Mouse (Mus musculus): ENCODE data around the gene Pmm1.
"Not testable (repeated sequence)": the region's sequence is repeated elsewhere in the genome, so short reads cannot be mapped to it uniquely, and the experiment has no call there.

The Pmm1 gene

GRCm38 (mm10) chr15:81960171-81961077 lies at the start of gene Pmm1:
TSS of gene Pmm1 (minus strand) at chr15:81960930.
- DNase-seq, result peak; percentile 99

- no peak for DNase-seq
Observed at GRCm38 (mm10) chr15:82004257-82004656, 43.5 kb upstream of the Pmm1 start.

DNA sequence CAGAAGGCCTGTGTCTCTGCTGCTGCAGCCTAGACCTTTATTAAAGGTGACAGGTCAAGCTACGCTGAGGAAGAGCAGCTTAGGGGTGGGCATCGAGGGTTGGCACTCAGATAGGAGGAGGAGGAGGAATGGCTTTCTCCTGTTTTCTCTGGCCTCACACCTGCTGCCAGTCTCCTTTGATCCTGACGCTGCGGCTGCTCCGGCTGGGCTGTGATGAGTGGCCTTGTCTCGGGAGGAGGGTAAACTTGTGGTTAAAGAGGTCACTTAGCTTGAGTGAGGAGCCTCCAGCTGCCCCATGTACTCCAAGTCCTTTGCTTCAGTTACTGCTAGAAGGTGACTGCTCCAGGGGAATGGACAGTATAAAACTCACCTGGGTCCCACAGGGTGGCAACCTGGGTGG lies 33.3 kb upstream of the Pmm1 start:
- DNase-seq, result no peak

DNA sequence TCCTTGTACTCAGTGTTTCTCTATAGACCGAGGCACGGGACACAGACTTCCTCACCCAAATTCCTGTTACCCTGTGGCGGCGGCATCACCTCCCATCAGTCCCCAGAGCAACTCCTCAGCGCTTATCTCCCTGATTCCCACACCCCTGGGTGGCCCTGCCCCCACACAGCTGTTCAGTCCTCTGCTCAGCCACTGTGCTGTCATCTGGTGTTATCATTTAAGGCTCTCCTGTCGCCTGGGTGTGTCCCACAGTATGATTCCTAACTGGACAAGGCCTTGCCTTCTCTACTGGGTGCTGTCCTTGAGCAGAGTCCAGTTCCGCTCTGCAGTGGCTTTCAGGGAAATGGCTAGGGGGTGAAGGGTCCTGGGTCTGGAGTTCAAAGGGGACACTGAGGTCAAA lies 29.8 kb upstream of the Pmm1 start:
- no peak for DNase-seq

DNA sequence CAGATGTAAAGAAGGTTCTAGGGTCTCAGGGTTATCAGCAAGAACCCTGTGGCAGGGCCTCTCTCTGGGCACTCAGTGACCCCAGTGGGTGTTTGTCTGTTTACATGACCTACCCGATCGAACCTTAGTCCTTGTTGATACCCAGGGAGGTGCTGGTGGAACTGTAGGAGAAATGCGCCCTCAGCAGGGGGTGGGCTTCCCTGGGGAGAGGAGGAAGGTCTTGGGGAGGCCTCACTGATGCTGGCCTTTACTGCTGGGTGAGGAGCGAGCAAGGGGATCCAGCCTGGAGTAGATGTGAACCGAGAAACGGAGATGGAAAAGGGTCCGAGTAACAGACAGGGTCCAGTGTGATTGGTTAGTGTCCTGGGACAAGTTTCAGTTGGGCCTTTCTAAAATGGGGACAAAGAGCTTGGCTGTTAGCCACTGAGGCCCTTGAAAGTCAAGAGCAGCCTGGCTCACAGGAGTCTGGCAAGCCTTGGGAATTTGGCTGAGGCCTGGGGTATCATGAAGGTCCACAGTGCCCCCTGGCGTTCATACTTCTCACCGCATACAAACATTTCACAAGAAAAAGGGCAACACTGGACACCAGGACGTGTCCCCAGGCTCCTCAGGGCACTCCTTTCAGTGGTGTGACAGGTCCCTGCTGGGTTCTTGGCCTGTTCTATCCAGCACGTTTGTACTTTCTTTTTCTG lies 28.8 kb upstream of the Pmm1 start:
- DNase-seq, result peak; percentile 88 to 91

GRCm38 (mm10) chr15:81987646-81988045 lies 26.9 kb upstream of the Pmm1 start, which contains the start of gene Xrcc6:
TSS of gene Xrcc6 (plus strand) at chr15:81987835.
- no peak for DNase-seq

DNA sequence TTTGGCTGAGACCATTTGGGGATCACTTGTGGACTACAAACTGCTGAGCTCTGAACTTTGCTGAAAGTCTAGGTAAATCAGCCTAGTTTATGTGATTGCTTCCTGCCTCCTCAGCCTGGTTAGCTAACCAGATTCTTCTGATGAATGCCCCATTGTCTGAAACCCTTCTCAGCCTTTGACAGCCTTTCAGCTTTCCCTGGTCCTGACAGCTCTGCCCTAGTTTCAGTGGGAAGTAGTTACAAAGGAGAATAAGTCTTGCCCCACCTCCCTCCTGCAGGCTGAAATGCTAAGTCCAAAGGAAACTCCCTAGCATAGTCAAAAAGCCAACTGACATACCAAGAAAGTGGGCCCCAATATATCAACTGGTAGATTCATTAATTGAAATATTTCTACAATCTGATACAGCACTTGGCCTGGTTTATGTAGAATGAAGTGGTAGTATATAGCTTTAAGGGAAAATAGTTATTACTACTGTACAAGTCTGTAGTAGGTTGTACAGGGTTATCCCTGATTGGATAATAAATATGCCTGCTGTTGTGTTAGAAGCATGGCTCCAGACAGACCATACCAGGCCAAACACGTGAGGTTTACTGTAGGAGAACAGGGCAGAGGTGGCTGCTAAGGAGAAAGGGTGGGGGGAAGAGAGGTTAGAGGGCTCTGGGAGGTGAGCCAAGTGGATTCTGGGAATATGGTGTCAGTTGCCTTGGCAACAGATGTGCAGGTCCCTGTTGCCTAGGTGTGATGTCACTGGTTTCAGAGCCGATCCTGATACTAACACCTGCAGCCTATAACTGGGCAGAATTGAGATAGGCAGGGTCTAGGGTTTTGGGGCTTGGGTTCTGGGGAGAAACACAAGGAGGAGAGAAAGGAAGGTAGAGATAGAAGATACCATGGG lies 24.8 kb upstream of the Pmm1 start:
- DNase-seq, result no peak

DNA sequence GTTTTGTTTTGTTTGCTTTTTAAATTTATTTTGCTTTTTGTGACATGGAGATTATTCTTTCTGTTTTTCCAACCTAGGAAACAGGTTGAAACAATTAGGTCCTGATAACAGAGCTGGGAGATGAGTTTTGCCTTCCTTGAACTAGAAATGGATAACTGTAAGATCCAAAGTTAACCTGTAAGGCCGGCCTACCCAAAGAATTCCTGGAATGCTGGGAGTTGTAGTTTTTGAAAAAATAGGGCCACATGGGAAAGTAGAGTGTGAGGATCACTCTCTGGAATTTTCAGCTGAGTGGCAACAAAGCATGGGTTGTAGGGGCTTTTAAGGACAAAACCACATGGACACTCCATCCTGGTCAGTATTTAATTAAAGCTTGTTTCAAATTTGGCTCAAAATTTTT lies 21.4 kb upstream of the Pmm1 start:
- no peak for DNase-seq

GRCm38 (mm10) chr15:81980321-81980720 lies 19.6 kb upstream of the Pmm1 start, which contains the start of gene 1700029P11Rik:
TSS of gene 1700029P11Rik (plus strand) at chr15:81980540.
- no peak for DNase-seq

DNA sequence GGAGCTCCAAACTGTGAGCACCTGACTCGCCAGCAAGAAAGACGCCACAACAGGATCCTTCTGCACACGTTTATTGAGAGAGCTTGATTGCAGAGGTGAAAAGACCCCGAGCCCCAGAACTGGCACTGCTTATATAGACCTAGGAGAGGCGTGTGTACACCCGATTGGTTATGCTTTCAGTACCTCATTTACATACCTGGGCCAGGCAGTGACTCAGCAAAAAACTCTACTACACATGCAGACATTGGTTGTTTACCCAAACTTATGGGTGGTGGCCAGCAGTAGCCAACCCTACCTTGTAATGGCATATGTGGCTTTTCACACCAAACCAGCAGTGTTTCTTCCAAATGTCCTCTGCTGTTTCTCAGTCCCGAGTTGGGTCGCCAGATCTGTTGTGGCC lies 14.4 kb upstream of the Pmm1 start:
- not testable (repeated sequence) for DNase-seq

GRCm38 (mm10) chr15:81970498-81970897 lies 9.8 kb upstream of the Pmm1 start:
- DNase-seq, result not testable (repeated sequence)

DNA sequence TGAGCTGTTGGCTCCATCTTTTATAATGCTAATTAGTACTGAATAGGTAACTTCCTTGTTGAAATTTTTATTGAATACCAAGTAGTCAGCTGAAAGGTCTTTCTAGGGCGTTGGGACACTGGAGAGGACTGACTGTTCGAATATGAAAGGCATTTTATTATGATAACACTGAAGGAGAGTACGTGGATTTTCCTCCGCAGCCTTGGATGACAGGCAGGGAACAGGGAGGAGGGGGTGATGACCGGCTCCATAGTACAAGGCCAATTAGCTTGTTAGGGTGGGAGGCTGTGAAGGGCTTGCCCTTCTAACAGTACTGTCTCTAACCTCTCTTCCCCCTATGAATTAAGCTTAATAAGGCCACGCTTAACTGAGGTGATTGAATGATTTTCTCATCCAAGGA lies 8.9 kb upstream of the Pmm1 start:
- DNase-seq, result not testable (repeated sequence)

DNA sequence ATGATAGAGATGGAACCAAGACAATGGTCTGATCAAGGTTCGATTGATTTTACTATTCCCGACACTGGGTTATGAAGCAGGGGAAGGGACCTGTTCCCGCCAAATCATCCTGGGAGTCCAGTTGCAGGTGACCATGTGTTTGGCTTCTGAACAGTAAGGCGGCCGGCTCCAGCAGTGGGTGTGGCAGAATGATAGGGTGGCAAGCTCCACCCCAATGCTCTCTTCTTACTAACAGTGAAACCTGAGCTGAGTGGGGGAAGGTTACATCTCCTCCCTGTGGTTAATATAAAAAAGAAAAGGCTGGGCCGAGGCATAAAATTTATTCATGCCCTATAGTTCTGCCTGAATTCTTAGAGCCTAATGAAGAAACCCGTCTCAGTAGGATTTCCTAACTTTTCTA lies 8.4 kb upstream of the Pmm1 start:
- no peak for DNase-seq

DNA sequence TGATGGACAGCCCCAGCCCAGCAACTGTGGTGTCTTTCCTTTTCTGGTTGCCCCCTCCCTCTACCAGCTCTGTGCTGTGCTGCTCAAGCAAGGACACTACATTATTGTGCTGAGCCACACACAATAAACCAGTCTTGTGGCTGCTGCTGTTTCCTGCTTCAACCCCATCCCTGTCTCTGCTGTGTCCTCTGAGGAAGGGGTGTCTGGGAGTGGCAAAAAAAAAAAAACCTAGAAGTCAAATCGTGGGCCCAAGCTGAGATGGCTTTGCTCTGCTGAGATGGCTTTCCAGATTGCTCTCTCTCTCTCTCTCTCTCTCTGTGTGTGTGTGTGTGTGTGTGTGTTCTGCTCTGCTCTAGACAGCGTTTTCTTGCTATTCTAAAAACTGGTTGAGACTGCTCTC lies 7.7 kb upstream of the Pmm1 start:
- no peak for DNase-seq

DNA sequence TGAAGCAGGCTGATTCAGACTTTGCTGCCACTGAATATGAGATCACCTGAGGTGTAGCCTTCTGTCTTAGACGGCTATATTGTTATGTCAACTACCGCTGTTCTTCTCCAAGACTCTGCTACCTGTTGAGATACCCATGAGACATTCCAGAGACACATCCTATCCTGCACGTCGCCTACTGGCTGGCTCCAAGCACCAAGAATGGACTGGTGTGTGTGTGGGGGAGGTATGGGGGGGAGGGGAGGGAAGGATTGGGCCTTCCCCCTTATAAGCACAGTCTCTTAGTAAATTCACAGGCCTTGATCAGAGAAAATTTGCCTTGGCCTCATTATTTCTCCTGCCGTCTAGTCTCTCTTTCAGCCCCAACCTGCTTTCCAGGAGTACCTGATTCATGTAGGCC lies 7.1 kb upstream of the Pmm1 start:
- DNase-seq, result no peak

GRCm38 (mm10) chr15:81966062-81966829 lies 5.5 kb upstream of the Pmm1 start:
- DNase-seq, result no peak

DNA sequence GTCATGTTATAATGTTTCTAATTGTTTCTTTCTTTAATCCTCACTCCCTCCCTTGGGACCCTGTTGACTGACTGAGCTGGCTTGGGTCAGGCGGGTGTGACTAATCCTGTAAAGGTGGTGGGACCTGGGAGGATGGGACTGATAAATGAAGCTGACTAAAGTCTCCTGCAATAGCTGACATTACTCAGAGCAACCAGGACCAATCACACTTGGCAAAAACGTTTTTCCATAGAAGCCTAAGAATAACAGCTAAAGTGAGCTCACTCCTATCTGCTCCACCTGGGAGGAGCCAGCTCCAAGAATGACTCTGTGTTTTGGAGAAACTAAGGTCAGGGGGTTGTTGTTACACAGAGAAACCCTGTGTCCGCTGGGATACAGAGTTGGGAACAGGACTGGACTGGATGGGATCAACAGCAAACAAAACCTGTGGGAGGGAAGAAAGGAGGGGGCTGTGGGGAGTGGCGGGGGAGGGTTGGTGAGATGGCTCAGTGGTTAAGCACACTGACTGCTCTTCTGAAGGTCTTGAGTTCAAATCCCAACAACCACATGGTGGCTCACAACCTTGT lies 4.3 kb upstream of the Pmm1 start:
- no peak for DNase-seq

DNA sequence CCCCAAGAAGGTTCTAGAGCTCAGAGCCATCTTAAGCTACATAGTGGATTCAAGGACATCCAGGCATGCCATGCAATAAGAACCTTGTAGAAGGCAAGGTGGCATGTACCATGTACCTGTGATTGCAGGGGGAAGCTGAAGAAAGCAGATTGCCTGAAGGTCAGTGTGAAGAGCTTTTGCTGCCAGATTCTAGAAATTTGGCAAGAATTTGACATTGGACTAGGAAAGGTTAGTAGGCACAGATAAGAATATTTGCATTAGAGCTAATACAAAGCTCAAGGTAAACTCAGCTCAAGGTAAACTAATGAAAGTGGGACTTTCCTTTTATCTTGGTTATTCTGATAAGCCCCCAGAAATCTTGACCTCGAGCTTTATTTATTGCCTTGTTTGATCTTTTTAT lies 3.5 kb upstream of the Pmm1 start:
- DNase-seq, result no peak

DNA sequence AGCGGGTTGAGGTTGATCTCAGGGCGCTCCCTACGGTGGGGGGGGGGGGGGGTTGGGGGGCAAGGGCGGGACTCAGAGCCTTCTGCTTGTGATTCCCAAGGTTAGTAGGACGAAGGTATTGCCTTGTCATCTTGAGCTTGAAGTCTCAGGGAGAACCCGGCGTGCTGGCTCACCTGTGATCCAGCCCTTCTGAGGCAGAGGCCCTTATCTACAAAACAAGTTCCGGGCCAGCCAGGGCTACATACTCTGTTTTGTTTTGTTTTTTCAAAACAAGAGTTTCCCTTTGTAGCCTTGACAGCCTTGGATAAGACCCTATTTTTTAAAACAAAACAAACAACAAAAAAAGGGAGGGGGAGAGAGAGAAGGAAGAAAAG lies 335 bp upstream of the Pmm1 start:
- DNase-seq, result no peak

GRCm38 (mm10) chr15:81958906-81959305 lies 1.8 kb downstream of the Pmm1 start:
- DNase-seq, result no peak

- DNase-seq, result no peak
Observed at GRCm38 (mm10) chr15:81957598-81957997, 3.1 kb downstream of the Pmm1 start.

DNA sequence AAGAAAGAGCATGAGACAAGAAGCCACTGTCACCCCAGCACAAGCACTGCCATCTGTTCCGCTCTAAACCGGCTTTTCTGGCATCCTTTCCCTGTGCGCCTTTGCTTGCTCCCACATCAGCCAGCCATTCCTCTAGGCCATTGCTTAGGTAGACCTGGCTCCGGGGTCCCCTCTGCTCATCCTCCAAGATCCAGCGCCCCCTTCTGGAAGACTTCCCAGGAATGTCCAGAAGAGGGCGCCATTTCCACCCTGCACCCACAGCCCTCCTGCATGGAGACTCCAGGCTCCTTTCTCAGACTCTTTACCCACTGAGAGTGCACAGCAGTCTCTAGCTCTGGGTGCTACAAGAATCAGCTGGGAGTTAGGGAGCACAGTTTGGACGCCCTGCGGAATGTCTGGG lies 4.3 kb downstream of the Pmm1 start:
- DNase-seq, result peak; percentile 52 to 72
